Mouse (Mus musculus) thymus, adult 2 months (tissue): ENCODE results near the gene Cc2d1a.

Source experiments
- CTCF ChIP-seq: fragments of 200-500 bp; IDR thresholded peaks from 2 replicates; pipeline ENCODE4 v1.5.1; 2012; ENCODE audit warnings: mild to moderate bottlenecking, control low read depth, low read length, moderate library complexity, borderline replicate concordance; ENCODE audit not compliant: control insufficient read depth, poor library complexity, insufficient read depth; ENCODE audit errors: extremely low read depth
- POLR2A ChIP-seq: fragments of 200-500 bp; IDR thresholded peaks from 2 replicates; pipeline ENCODE4 v1.6.1; 2012; ENCODE audit warnings: mild to moderate bottlenecking, low read length, control low read depth, moderate library complexity; ENCODE audit not compliant: control insufficient read depth, poor library complexity, insufficient read depth; ENCODE audit errors: extremely low read depth

DNA sequence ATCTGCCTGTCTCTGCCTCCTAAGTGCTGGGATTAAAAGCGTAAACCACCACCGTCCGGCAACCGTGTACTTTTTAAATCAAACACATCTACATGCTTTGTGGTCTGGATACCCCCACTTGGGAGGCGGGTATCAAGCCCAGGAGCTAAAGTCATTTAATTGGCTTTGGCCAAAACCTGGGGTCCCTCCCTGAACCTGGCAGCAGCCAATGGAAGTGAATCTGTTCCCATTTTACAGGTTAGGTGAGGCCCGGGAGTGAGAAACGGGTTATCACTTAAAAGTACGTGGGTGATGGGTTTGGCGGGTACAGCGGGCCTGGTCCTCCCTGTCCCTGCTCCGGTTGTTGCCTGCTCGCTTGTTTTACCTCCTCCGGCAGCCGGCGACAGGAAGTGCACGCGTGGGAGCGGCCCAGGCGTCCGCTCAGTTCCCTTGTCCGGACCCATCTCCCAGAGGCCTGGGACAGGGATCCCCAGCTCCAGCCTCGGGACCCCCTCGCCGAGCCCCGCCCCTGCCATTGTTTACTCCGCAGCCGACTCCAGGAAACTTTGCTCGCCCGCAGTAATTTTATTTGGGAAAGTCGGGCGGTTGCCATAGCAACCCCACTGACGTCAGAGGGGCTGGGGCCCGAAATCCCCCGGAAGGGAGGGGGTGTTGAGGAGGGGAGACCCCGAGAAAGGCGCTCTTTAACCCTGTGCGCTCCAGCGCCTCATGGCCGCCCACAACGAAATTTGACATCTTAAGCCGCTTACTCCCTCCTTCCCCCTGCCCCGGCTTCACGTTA lies 49.6 kb upstream of the Cc2d1a start:
- TF ChIP-seq POLR2A = peak; percentile 50; the same call in 1 of the 2 replicates
- TF ChIP-seq CTCF = 0 out of 2 replicates have a peak, but pooled peaks have one; percentile 13
